Mouse (Mus musculus) embryonic fibroblast, embryonic 13.5 days (primary cell): ENCODE results near the gene Bicra.

Experiments
- CTCF ChIP-seq: IDR thresholded peaks from 2 replicates; pipeline ENCODE4 v1.5.1; 2011; ENCODE audit warnings: mild to moderate bottlenecking, control low read depth, low read length, moderate library complexity, borderline replicate concordance; ENCODE audit not compliant: insufficient read depth
- POLR2A ChIP-seq: IDR thresholded peaks from 2 replicates; pipeline ENCODE4 v1.6.1; 2011; ENCODE audit warnings: low read depth, mild to moderate bottlenecking, control low read depth, low read length, moderate library complexity

GRCm38 (mm10) chr7:16015384-16015783, 32.3 kb downstream of the Bicra start:
- no peak for TF ChIP-seq CTCF
- TF ChIP-seq POLR2A, result no peak
